Mouse (Mus musculus): ENCODE measurements around the gene Rtn2. TPM values are rescaled to one million over a fixed set of nuclear protein-coding genes. Genes with fewer than 3 reads are reported as not detected.
A peak's percentile ranks its signal among the peaks of the same experiment; 100 is the strongest.

The Rtn2 gene
- total and polyA plus RNA-seq, 2 experiments from 2014 or later, result 51.7 to 108 TPM

GRCm38 (mm10) chr7:19343210-19343808 lies 60.9 kb downstream of the Rtn2 start:
- Histone ChIP-seq H3K4me1 (ENCODE audit: control insufficient read depth, insufficient read depth) (peaks cover 19% of the 10 kb centered on the region), H3K27me3 (ENCODE audit: control insufficient read depth, insufficient read depth, low read length) (no peaks in the 10 kb centered on the region), H3K4me3 (ENCODE audit: low read depth, low read length) (no peak overlapping the region), H3K36me3 (replicated peaks; ENCODE audit: control insufficient read depth, insufficient read depth, low read length) (peaks cover 1% of the 10 kb centered on the region; the same call in 1 of the 2 replicates), H3K4me2 (ENCODE audit: low read depth, low read length) (peak overlapping the region; percentile 4; the same call in 1 of the 2 replicates), H3K9me3 (replicated peaks; ENCODE audit: control insufficient read depth, low read length) (no peaks in the 10 kb centered on the region), H3K9ac (replicated peaks; ENCODE audit: low read depth, low read length) (no peak overlapping the region), H3K27ac (ENCODE audit: low read depth) (no peak overlapping the region; the same call in 1 of the 2 replicates)
- TF ChIP-seq EP300 (IDR thresholded peaks at IDR 0.05; ENCODE audit: low read depth) (no peak), CTCF (IDR thresholded peaks at IDR 0.05; ENCODE audit: low read depth) (peak; percentile 93)
- DNase-seq (ENCODE audit: low spot score), result peak; percentile 78
- ATAC-seq (ENCODE audit: insufficient read depth, low read depth), result no peak
- WGBS, result under 1% methylated on average over 11 of the region's 11 CpGs

GRCm38 (mm10) chr7:19344237-19344847 lies 61.9 kb downstream of the Rtn2 start, which contains the start of gene Ercc1:
Ercc1 (plus strand) TSS chr7:19344778.
- no peak for TF ChIP-seq CTCF (IDR thresholded peaks at IDR 0.05; ENCODE audit: low read depth)
- no peak for TF ChIP-seq EP300 (IDR thresholded peaks at IDR 0.05; ENCODE audit: low read depth)
- Histone ChIP-seq H3K27ac (ENCODE audit: low read depth) (peak within 1 kb of the TSS; percentile 70), H3K36me3 (replicated peaks; ENCODE audit: control insufficient read depth, insufficient read depth, low read length) (peaks cover 11% of the 10 kb centered on the region; the same call in 1 of the 2 replicates), H3K4me1 (ENCODE audit: control insufficient read depth, insufficient read depth) (peaks cover 19% of the 10 kb centered on the region), H3K4me3 (ENCODE audit: low read depth, low read length) (peak within 1 kb of the TSS; percentile 75), H3K9me3 (replicated peaks; ENCODE audit: control insufficient read depth, low read length) (no peaks in the 10 kb centered on the region), H3K4me2 (ENCODE audit: low read depth, low read length) (peak within 1 kb of the TSS; percentile 65), H3K27me3 (ENCODE audit: control insufficient read depth, insufficient read depth, low read length) (no peaks in the 10 kb centered on the region), H3K9ac (replicated peaks; ENCODE audit: low read depth, low read length) (peak within 1 kb of the TSS; percentile 53)
- 20% methylated on average over 12 of the region's 12 CpGs for WGBS
- no peak for ATAC-seq (ENCODE audit: insufficient read depth, low read depth)
- DNase-seq (ENCODE audit: low spot score), result no peak

GRCm38 (mm10) chr7:19344938-19345471 lies 62.6 kb downstream of the Rtn2 start:
- Histone ChIP-seq H3K4me1 (ENCODE audit: control insufficient read depth, insufficient read depth) (peaks cover 19% of the 10 kb centered on the region), H3K4me3 (ENCODE audit: low read depth, low read length) (peak overlapping the region; percentile 75), H3K9me3 (replicated peaks; ENCODE audit: control insufficient read depth, low read length) (no peaks in the 10 kb centered on the region), H3K9ac (replicated peaks; ENCODE audit: low read depth, low read length) (peak overlapping the region; percentile 53), H3K27me3 (ENCODE audit: control insufficient read depth, insufficient read depth, low read length) (no peaks in the 10 kb centered on the region), H3K4me2 (ENCODE audit: low read depth, low read length) (peak overlapping the region; percentile 65), H3K27ac (ENCODE audit: low read depth) (peak overlapping the region; percentile 70), H3K36me3 (replicated peaks; ENCODE audit: control insufficient read depth, insufficient read depth, low read length) (peaks cover 17% of the 10 kb centered on the region)
- DNase-seq (ENCODE audit: low spot score) (peak; percentile 89), ATAC-seq (ENCODE audit: insufficient read depth, low read depth) (peak; percentile 74)
- TF ChIP-seq CTCF (IDR thresholded peaks at IDR 0.05; ENCODE audit: low read depth) (no peak), EP300 (IDR thresholded peaks at IDR 0.05; ENCODE audit: low read depth) (0 out of 2 replicates have a peak, but pooled peaks have one; percentile 22)
- WGBS, result under 1% methylated on average over 31 of the region's 31 CpGs

Other genes starting within 250 kb of the Rtn2 start
- not detected in 2 replicates for gene Rsph6a, start 227.9 kb upstream of the Rtn2 start, total RNA-seq (2014; rRNA removed; ENCODE audit: low replicate concordance)
- not detected in 2 replicates for gene Rsph6a, start 227.9 kb upstream of the Rtn2 start, polyA plus RNA-seq (2015; fragmentation: Nextera tagmentation; extraction: Ambion mirVana)
- gene Dmwd, start 206.4 kb upstream of the Rtn2 start, total RNA-seq (2014; rRNA removed; ENCODE audit: low replicate concordance), result 71.6 and 76.4 TPM in 2 replicates
- 10.6 and 10.9 TPM in 2 replicates for gene Dmwd, start 206.4 kb upstream of the Rtn2 start, polyA plus RNA-seq (2015; fragmentation: Nextera tagmentation; extraction: Ambion mirVana)
- 184 and 253 TPM in 2 replicates for gene Dmpk, start 198.8 kb upstream of the Rtn2 start, total RNA-seq (2014; rRNA removed; ENCODE audit: low replicate concordance)
- gene Dmpk, start 198.8 kb upstream of the Rtn2 start, polyA plus RNA-seq (2015; fragmentation: Nextera tagmentation; extraction: Ambion mirVana), result 97.0 and 98.5 TPM in 2 replicates
- 19.0 and 21.0 TPM in 2 replicates for gene Six5, start 188.0 kb upstream of the Rtn2 start, total RNA-seq (2014; rRNA removed; ENCODE audit: low replicate concordance)
- 3.8 and 4.0 TPM in 2 replicates for gene Six5, start 188.0 kb upstream of the Rtn2 start, polyA plus RNA-seq (2015; fragmentation: Nextera tagmentation; extraction: Ambion mirVana)
- gene Gm4969, start 164.3 kb upstream of the Rtn2 start, total RNA-seq (2014; rRNA removed; ENCODE audit: low replicate concordance), result 0.19 and 0.69 TPM in 2 replicates
- 0.21 and 0.38 TPM in 2 replicates for gene Gm4969, start 164.3 kb upstream of the Rtn2 start, polyA plus RNA-seq (2015; fragmentation: Nextera tagmentation; extraction: Ambion mirVana)
- 13.1 and 13.2 TPM in 2 replicates for gene Fbxo46, start 162.8 kb upstream of the Rtn2 start, total RNA-seq (2014; rRNA removed; ENCODE audit: low replicate concordance)
- gene Fbxo46, start 162.8 kb upstream of the Rtn2 start, polyA plus RNA-seq (2015; fragmentation: Nextera tagmentation; extraction: Ambion mirVana), result 4.9 and 6.2 TPM in 2 replicates
- 4.4 and 4.9 TPM in 2 replicates for gene Qpctl, start 133.3 kb upstream of the Rtn2 start, total RNA-seq (2014; rRNA removed; ENCODE audit: low replicate concordance)
- 7.3 and 7.9 TPM in 2 replicates for gene Qpctl, start 133.3 kb upstream of the Rtn2 start, polyA plus RNA-seq (2015; fragmentation: Nextera tagmentation; extraction: Ambion mirVana)
- gene Snrpd2, start 132.9 kb upstream of the Rtn2 start, total RNA-seq (2014; rRNA removed; ENCODE audit: low replicate concordance), result 43.5 and 45.6 TPM in 2 replicates
- gene Snrpd2, start 132.9 kb upstream of the Rtn2 start, polyA plus RNA-seq (2015; fragmentation: Nextera tagmentation; extraction: Ambion mirVana), result 84.9 and 89.8 TPM in 2 replicates
- 24.9 and 27.6 TPM in 2 replicates for gene Gipr, start 116.5 kb upstream of the Rtn2 start, total RNA-seq (2014; rRNA removed; ENCODE audit: low replicate concordance)
- 5.4 and 7.0 TPM in 2 replicates for gene Gipr, start 116.5 kb upstream of the Rtn2 start, polyA plus RNA-seq (2015; fragmentation: Nextera tagmentation; extraction: Ambion mirVana)
- 34.8 and 58.9 TPM in 2 replicates for gene Eml2, start 106.2 kb upstream of the Rtn2 start, total RNA-seq (2014; rRNA removed; ENCODE audit: low replicate concordance)
- 23.7 and 26.8 TPM in 2 replicates for gene Eml2, start 106.2 kb upstream of the Rtn2 start, polyA plus RNA-seq (2015; fragmentation: Nextera tagmentation; extraction: Ambion mirVana)
- 3.5 and 10.6 TPM in 2 replicates for gene Gpr4, start 70.1 kb upstream of the Rtn2 start, total RNA-seq (2014; rRNA removed; ENCODE audit: low replicate concordance)
- 3.6 TPM in 2 replicates for gene Gpr4, start 70.1 kb upstream of the Rtn2 start, polyA plus RNA-seq (2015; fragmentation: Nextera tagmentation; extraction: Ambion mirVana)
- gene Opa3, start 54.3 kb upstream of the Rtn2 start, total RNA-seq (2014; rRNA removed; ENCODE audit: low replicate concordance), result 52.9 and 56.4 TPM in 2 replicates
- gene Opa3, start 54.3 kb upstream of the Rtn2 start, polyA plus RNA-seq (2015; fragmentation: Nextera tagmentation; extraction: Ambion mirVana), result 37.6 and 40.5 TPM in 2 replicates
- 115 and 127 TPM in 2 replicates for gene Vasp, start 10.8 kb upstream of the Rtn2 start, total RNA-seq (2014; rRNA removed; ENCODE audit: low replicate concordance)
- gene Vasp, start 10.8 kb upstream of the Rtn2 start, polyA plus RNA-seq (2015; fragmentation: Nextera tagmentation; extraction: Ambion mirVana), result 67.7 and 72.2 TPM in 2 replicates
- gene Ppm1n, start 2.6 kb upstream of the Rtn2 start, total RNA-seq (2014; rRNA removed; ENCODE audit: low replicate concordance), result not detected in 2 replicates
- 0.47 and 0.56 TPM in 2 replicates for gene Ppm1n, start 2.6 kb upstream of the Rtn2 start, polyA plus RNA-seq (2015; fragmentation: Nextera tagmentation; extraction: Ambion mirVana)
- gene Fosb, start 27.4 kb downstream of the Rtn2 start, total RNA-seq (2014; rRNA removed; ENCODE audit: low replicate concordance), result 0.39 and 0.80 TPM in 2 replicates
- gene Fosb, start 27.4 kb downstream of the Rtn2 start, polyA plus RNA-seq (2015; fragmentation: Nextera tagmentation; extraction: Ambion mirVana), result 0.05 and 0.10 TPM in 2 replicates
- 26.2 and 40.5 TPM in 2 replicates for gene Ercc1, start 62.2 kb downstream of the Rtn2 start, total RNA-seq (2014; rRNA removed; ENCODE audit: low replicate concordance)
- 55.2 and 61.0 TPM in 2 replicates for gene Ercc1, start 62.2 kb downstream of the Rtn2 start, polyA plus RNA-seq (2015; fragmentation: Nextera tagmentation; extraction: Ambion mirVana)
- gene Cd3eap, start 76.9 kb downstream of the Rtn2 start, total RNA-seq (2014; rRNA removed; ENCODE audit: low replicate concordance), result 1.9 and 3.2 TPM in 2 replicates
- gene Cd3eap, start 76.9 kb downstream of the Rtn2 start, polyA plus RNA-seq (2015; fragmentation: Nextera tagmentation; extraction: Ambion mirVana), result 11.1 and 11.7 TPM in 2 replicates
- 11.8 and 13.5 TPM in 2 replicates for gene Ppp1r13l, start 77.1 kb downstream of the Rtn2 start, total RNA-seq (2014; rRNA removed; ENCODE audit: low replicate concordance)
- 12.0 and 14.0 TPM in 2 replicates for gene Ppp1r13l, start 77.1 kb downstream of the Rtn2 start, polyA plus RNA-seq (2015; fragmentation: Nextera tagmentation; extraction: Ambion mirVana)
- 20.4 and 30.8 TPM in 2 replicates for gene Ercc2, start 99.4 kb downstream of the Rtn2 start, total RNA-seq (2014; rRNA removed; ENCODE audit: low replicate concordance)
- 4.9 and 6.0 TPM in 2 replicates for gene Ercc2, start 99.4 kb downstream of the Rtn2 start, polyA plus RNA-seq (2015; fragmentation: Nextera tagmentation; extraction: Ambion mirVana)
- gene Klc3, start 121.5 kb downstream of the Rtn2 start, total RNA-seq (2014; rRNA removed; ENCODE audit: low replicate concordance), result 0.31 TPM in 1 of 2 replicates, not detected in the other
- gene Klc3, start 121.5 kb downstream of the Rtn2 start, polyA plus RNA-seq (2015; fragmentation: Nextera tagmentation; extraction: Ambion mirVana), result 0.72 and 0.99 TPM in 2 replicates
- 4,715 and 5,632 TPM in 2 replicates for gene Ckm, start 122.2 kb downstream of the Rtn2 start, total RNA-seq (2014; rRNA removed; ENCODE audit: low replicate concordance)
- gene Ckm, start 122.2 kb downstream of the Rtn2 start, polyA plus RNA-seq (2015; fragmentation: Nextera tagmentation; extraction: Ambion mirVana), result 4,516 and 4,665 TPM in 2 replicates
- 16.0 and 26.4 TPM in 2 replicates for gene Mark4, start 176.2 kb downstream of the Rtn2 start, total RNA-seq (2014; rRNA removed; ENCODE audit: low replicate concordance)
- gene Mark4, start 176.2 kb downstream of the Rtn2 start, polyA plus RNA-seq (2015; fragmentation: Nextera tagmentation; extraction: Ambion mirVana), result 5.5 and 5.6 TPM in 2 replicates
- gene Exoc3l2, start 180.7 kb downstream of the Rtn2 start, total RNA-seq (2014; rRNA removed; ENCODE audit: low replicate concordance), result 1.9 and 3.5 TPM in 2 replicates
- 0.49 and 0.62 TPM in 2 replicates for gene Exoc3l2, start 180.7 kb downstream of the Rtn2 start, polyA plus RNA-seq (2015; fragmentation: Nextera tagmentation; extraction: Ambion mirVana)
- 9.3 and 11.9 TPM in 2 replicates for gene Bloc1s3, start 225.7 kb downstream of the Rtn2 start, total RNA-seq (2014; rRNA removed; ENCODE audit: low replicate concordance)
- 1.2 TPM in 2 replicates for gene Bloc1s3, start 225.7 kb downstream of the Rtn2 start, polyA plus RNA-seq (2015; fragmentation: Nextera tagmentation; extraction: Ambion mirVana)
- gene Trappc6a, start 225.8 kb downstream of the Rtn2 start, total RNA-seq (2014; rRNA removed; ENCODE audit: low replicate concordance), result 65.1 and 84.9 TPM in 2 replicates
- 79.5 and 83.3 TPM in 2 replicates for gene Trappc6a, start 225.8 kb downstream of the Rtn2 start, polyA plus RNA-seq (2015; fragmentation: Nextera tagmentation; extraction: Ambion mirVana)
- not detected in 2 replicates for gene Nkpd1, start 235.2 kb downstream of the Rtn2 start, total RNA-seq (2014; rRNA removed; ENCODE audit: low replicate concordance)
- gene Nkpd1, start 235.2 kb downstream of the Rtn2 start, polyA plus RNA-seq (2015; fragmentation: Nextera tagmentation; extraction: Ambion mirVana), result not detected in 2 replicates